Mouse (Mus musculus) left cerebral cortex, postnatal 25 days (tissue): ENCODE measurements around the gene Usp35. TPM values are rescaled to one million over a fixed set of nuclear protein-coding genes. Genes with fewer than 3 reads are reported as not detected.

Source experiments
- DNase-seq, 2 experiments: peaks; one replicate each; pipeline ENCODE4 v3.0.0; 2022; ENCODE audit warnings: low spot score in 2 of 2, mixed read lengths in 1 of 2
- intact Hi-C: fragments of 180-260 bp; cut with DNase I; formaldehyde crosslinking; loops from one replicate; pipeline ENCODE4 v1.15.1; 2025
- total RNA-seq, 2 experiments: library from RNA; stranded (reverse); gene quantifications; 2 replicates each; pipeline ENCODE4 v1.2.3; 2021

The Usp35 gene
- total RNA-seq, 2 experiments from 2014 or later: 13.7 to 15.6 TPM

- intact Hi-C loops: no loop called here
- DNase-seq: no peak
Observed at GRCm38 (mm10) chr7:97347464-97347863, 15.6 kb upstream of the Usp35 start.

DNA sequence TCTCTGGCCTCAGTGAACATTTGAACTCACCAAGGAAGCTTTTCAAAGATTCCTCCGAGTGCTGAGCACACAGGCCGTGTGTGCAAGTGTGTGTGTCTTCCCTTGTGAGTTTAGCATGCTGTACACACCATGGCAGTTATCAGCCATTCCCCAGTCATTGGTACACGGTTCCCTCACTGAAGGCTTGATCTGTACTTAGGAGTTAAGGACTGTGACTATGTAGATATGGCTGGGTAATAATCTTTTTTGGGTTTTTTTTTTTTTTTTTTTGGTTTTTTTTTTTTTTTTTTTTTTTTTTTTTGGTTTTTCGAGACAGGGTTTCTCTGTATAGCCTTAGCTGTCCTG lies 15.0 kb upstream of the Usp35 start:
- DNase-seq: no peak
- intact Hi-C loops: no loop called here

DNA sequence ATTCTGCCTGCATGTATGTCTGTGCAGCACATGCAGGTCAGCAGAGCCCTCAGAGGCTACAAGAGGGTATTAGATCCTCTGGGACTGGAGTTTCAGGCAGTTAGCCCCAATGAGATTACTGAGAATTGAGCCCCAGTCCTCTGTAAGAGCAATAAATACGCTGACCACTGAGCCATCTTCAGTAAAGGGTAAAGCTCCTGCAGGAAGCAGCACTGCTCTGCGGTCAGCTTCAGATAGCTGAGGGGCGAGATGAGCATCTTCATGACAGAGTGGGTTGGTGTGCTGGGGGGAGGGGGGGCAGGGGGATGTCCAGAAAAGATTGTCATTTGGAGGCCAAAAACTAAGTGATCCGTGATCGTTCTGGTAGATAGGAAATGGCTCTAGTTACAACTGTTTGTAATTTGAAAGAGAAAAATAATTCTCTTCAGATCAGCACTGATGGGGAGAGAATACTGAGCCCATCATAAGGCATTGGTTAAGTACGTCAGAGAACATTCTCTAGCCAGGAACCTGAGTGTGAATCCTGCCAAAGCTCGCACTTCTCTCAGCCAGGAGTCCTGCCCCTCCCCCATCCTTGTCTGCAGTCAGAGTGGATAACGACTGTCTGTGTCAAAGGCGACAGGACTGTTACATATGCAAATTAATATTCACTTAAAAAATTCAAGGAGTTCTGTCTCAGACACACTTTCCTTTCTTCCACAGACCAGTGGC lies 14.4 kb upstream of the Usp35 start:
- intact Hi-C loops: no loop called here
- DNase-seq: no peak

DNA sequence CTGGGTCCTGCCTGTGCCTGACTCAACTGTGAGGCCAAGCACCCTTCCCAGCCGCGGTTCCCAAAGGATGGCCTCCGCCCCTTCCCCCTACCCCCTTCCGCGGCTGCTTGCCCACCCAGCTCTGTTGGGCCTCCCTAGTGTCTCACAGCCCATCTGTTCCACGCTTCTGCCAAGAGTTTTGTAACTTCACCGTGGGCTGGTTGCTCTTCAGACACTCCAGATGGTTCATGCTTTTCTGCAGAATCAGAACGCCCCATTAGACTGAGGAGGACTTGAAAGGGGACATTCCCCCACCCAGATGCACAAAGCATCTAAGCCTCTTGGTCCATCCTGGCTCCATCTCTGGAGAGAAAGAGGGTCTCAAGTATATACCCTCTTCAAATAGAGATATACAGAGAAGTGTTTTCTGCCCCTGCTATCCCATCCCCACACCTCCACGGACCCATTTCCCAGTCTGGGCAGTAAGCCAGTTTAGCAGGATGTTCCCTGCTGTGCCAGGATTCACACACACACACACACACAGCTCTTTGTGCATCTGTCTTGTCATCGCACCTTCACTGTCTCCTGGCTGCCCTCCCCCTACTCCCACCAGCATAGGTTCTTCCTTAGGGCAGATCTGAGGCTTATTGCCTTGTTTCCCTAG lies 13.5 kb upstream of the Usp35 start:
- DNase-seq: peak; percentile 80 to 96
- intact Hi-C loops: loop anchor here (1.0 to 2.0 kb wide), 2 partner anchors 42 to 359 kb away; no protein-coding TSS in a partner anchor

DNA sequence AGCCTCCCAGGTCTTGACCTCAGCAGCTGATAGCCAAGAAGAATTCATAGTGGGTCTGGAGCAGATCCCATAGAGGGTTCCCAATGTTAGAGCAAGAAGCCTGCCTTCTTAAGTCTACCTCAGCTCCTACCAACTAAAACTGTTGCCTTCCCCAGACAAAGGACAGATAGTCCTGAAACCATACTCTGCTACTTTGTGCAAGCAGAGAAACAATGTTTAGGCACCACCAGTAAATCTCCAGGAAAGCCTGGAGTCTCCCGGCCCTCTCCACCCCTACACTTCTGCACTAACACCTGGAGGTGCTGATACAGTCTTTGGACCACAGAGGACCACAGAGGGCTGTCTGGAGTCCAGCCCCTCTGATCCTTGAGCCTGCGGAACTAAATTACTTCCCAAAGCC lies 12.8 kb upstream of the Usp35 start:
- intact Hi-C loops: loop anchor here (1.0 to 2.0 kb wide), 2 partner anchors 43 to 358 kb away; no protein-coding TSS in a partner anchor

GRCm38 (mm10) chr7:97342961-97343360 lies 11.1 kb upstream of the Usp35 start:
- no peak for DNase-seq
- intact Hi-C loops: no loop called here

More for the DNA sequence above, 12.8 kb upstream of the Usp35 start:
- no peak for DNase-seq

DNA sequence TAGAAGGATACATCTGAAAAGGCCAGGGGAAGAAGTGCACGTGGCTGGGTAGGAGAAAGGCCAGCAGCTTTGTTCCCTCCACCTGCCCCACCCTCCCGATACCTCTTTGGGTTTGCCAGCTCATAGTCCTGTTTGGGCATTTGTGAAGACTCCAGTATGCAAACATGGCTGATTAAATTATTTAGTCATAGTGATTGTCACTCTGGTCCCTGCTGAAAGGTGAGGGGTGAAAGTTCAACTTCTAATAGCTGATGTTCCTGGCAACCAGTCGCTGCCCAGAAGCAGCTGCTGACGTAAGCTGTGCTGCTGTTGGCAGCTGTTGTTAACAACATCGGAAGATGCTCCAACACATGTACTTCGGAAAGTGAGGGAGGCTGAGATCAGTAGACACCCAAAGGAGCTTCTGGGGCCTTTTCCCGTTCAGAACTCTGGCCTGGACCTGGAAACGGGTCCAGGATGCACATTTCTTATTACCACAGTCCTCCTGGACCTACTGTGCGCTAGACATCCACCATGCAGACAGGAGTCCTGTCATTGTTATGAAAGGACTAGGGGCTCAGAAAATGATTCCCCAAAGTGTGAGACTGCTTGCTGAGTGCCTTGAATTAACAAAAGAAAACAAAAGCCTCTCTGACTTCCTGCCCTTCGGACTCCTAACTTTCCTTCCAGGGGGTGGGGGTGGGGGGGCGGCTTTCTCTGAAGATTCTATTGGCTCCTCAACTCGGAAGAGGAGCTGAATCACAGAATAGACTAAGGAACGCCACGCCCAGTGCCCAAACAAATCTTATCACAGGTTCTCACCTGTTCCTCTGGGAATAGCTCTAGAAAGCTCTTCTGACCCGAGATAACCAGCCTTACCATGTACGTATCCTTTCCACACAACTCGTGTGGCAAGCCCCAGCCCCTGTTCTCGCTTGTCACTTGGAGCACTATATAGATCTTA lies 9.4 kb upstream of the Usp35 start:
- no peak for DNase-seq
- intact Hi-C loops: no loop called here

DNA sequence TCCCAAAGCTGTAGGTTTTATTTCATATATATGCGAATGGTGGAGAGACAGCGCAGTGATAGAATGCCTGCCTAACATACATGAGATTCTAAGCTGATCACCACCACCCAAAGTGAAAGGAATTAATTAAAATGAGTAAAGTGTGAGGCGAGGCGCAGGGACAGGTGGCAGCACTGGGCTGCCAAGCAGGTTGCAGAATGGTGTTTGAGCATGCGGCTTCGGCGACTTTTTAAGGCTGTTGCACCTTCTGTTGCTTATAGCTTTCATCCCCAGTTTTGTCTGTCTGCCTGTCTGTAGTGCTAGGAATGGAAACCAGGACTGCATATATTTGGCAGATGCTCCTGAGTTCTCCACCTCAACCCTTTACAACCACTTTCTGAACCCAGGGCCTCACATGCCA lies 7.8 kb upstream of the Usp35 start:
- intact Hi-C loops: no loop called here

GRCm38 (mm10) chr7:97338593-97338992 lies 6.8 kb upstream of the Usp35 start:
- no peak for DNase-seq
- intact Hi-C loops: no loop called here

More for the DNA sequence above, 7.8 kb upstream of the Usp35 start:
- DNase-seq: peak in 1 of 2 experiments; percentile 66

GRCm38 (mm10) chr7:97336678-97337077 lies 4.9 kb upstream of the Usp35 start:
- DNase-seq: no peak
- intact Hi-C loops: no loop called here

GRCm38 (mm10) chr7:97334406-97334805 lies 2.6 kb upstream of the Usp35 start:
- intact Hi-C loops: no loop called here
- no peak for DNase-seq

DNA sequence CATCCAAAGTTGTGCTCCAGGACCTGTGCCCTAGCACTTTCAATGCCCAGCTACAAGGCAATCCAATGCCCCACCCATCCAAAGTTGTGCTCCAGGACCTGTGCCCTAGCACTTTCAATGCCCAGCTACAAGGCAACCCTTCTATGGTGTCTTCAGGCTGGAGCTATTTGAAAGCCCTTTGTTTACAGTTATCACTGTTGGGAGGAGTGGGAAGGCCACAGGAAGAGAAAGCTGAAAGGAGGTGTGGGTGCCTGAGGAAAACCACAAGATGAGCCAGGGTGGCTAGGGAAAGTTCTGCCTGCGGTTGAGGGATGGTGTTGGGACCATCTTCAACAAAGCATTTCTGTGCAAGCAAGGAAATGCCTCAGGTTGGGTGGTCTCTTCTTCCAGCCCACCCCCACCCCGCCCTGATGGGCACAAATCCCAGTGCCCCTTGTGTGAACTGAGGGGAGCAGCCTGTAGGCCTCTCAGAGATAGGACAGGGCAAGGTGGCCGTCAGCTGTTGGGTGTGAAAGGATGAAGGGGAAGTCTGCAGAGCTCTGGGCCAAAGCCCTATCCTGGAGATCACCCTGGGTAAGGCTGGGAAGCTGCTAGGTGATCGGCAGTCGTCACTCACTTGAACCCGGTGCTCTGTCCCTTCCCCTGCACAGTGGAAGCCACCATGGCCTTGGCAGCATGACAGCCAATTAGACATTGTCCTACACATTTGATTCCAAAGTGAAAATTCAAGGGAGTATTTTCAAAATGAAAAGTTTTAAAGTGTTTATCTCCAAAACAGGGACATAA lies 1.5 kb upstream of the Usp35 start:
- no peak for DNase-seq
- intact Hi-C loops: no loop called here

- intact Hi-C loops: no loop called here
- DNase-seq: no peak
Observed at GRCm38 (mm10) chr7:97332667-97333041, 834 bp upstream of the Usp35 start.

DNA sequence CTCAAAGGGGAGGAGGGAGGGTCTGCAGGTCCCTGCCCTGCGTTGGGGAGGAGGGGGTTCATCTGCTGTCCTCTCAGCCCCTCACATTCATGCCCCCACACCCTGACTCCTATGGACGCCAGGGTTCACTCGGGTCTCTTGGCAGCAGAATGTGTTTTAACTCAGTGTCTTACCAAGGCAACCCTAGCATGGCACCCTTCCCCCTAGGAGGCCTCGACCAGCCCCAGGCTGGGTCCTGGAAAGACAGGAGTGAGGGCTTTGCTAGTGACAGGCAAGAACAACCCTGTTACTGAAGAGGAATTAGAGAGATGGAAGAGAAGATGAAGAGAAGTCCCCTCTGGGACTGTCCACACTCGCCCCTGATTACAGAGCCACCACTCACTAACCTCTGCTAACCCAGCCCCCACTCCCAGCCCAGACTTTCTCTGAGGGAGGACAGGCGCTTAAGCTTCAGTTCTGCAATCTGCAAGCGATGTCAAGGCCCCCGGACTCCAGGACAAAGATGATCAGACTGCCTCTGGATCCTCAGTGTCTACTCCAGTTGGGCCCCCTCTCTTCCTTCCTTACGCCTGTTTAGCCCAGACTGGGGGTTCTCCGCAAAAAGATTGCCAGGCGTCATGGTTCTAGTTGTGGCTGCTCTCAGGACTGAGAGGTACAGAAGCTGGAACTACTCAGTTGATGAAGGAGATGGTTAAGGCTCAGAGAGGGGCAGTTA lies 732 bp downstream of the Usp35 start:
- DNase-seq: no peak
- intact Hi-C loops: no loop called here

- no peak for DNase-seq
- intact Hi-C loops: no loop called here
Observed at GRCm38 (mm10) chr7:97329676-97330075, 2.1 kb downstream of the Usp35 start.

GRCm38 (mm10) chr7:97328891-97329588 lies 2.8 kb downstream of the Usp35 start:
- intact Hi-C loops: no loop called here

GRCm38 (mm10) chr7:97327376-97327775 lies 4.4 kb downstream of the Usp35 start:
- intact Hi-C loops: no loop called here
- DNase-seq: no peak

More at GRCm38 (mm10) chr7:97328891-97329588, 2.8 kb downstream of the Usp35 start:
- no peak for DNase-seq
